Mouse (Mus musculus) stomach, embryonic 14.5 days (tissue): ENCODE results near the gene Slc5a2. TPM values are rescaled to one million over a fixed set of nuclear protein-coding genes. Genes with fewer than 3 reads are reported as not detected.

ENCODE experiments used
- ATAC-seq: fragments of 200-750 bp; cut with Nextera tagmentation; 2 replicates; pipeline ENCODE4 v1.8.0; 2017; ENCODE audit warnings: low read depth, moderate TSS enrichment; ENCODE audit not compliant: insufficient number of reproducible peaks, insufficient read depth, low FRiP score
- H3K27ac ChIP-seq: fragments of 300-500 bp; sonication (generic); 2 replicates; pipeline ENCODE4 v1.5.1; 2014; ENCODE audit warnings: mild to moderate bottlenecking, low read length, moderate library complexity, mixed read lengths
- H3K27me3 ChIP-seq: fragments of 300-500 bp; sonication (generic); 2 replicates; pipeline ENCODE4 v1.6.1; 2014; ENCODE audit warnings: low read length, control low read depth, mixed read lengths; ENCODE audit not compliant: control insufficient read depth, insufficient read depth
- H3K36me3 ChIP-seq: fragments of 300-500 bp; sonication (generic); 2 replicates; pipeline ENCODE4 v1.6.1; 2014; ENCODE audit warnings: mild to moderate bottlenecking, control low read depth, low read length, moderate library complexity, mixed read lengths; ENCODE audit not compliant: control insufficient read depth, insufficient read depth
- H3K4me1 ChIP-seq: fragments of 300-500 bp; sonication (generic); 2 replicates; pipeline ENCODE4 v1.6.1; 2014; ENCODE audit warnings: low read length, control low read depth, mixed read lengths; ENCODE audit not compliant: control insufficient read depth, insufficient read depth
- H3K4me2 ChIP-seq: fragments of 300-500 bp; sonication (generic); replicated peaks from 2 replicates; pipeline ENCODE4 v1.6.1; 2014; ENCODE audit warnings: low read depth, low read length, control low read depth
- H3K4me3 ChIP-seq: fragments of 300-500 bp; sonication (generic); 2 replicates; pipeline ENCODE4 v1.5.1; 2014; ENCODE audit warnings: low read depth, low read length, control low read depth
- H3K9ac ChIP-seq: fragments of 300-500 bp; sonication (generic); replicated peaks from 2 replicates; pipeline ENCODE4 v1.6.1; 2014; ENCODE audit warnings: low read depth, mild to moderate bottlenecking, control low read depth, low read length, moderate library complexity, mixed read lengths
- H3K9me3 ChIP-seq: fragments of 300-500 bp; sonication (generic); 2 replicates; pipeline ENCODE4 v1.6.1; 2016; ENCODE audit warnings: low read depth, low read length, control low read depth; ENCODE audit not compliant: control insufficient read depth
- WGBS: fragments of 180-500 bp; shearing (Covaris S2); extraction: QIAGEN DNeasy Blood & Tissue Kit; methylation state at CpG from one replicate; pipeline ENCODE4 v1.1.7; 2014; 5-methylcytosine and 5-hydroxymethylcytosine counted together
- polyA plus RNA-seq: library from polyadenylated mRNA; unstranded; fragments of >200 nt; fragmentation: Nextera tagmentation; extraction: Ambion mirVana; gene quantifications from 2 replicates; pipeline ENCODE4 v1.2.1, GENCODE M21; 2014

The Slc5a2 gene
- 1.00 and 2.5 TPM in 2 replicates for polyA plus RNA-seq

- no peak within 1 kb of the TSS for H3K27ac ChIP-seq
- no peak within 1 kb of the TSS for H3K9ac ChIP-seq
- ATAC-seq: no peak
- no peak within 1 kb of the TSS for H3K4me3 ChIP-seq
- H3K27me3 ChIP-seq: no peaks in the 10 kb centered on the region
- no peak within 1 kb of the TSS for H3K4me2 ChIP-seq
- H3K9me3 ChIP-seq: no peaks in the 10 kb centered on the region
- WGBS: 76% methylated on average over 6 of the region's 6 CpGs
- no peaks in the 10 kb centered on the region for H3K4me1 ChIP-seq
- H3K36me3 ChIP-seq: no peaks in the 10 kb centered on the region
Measured at GRCm38 (mm10) chr7:128265411-128265810, at the start of gene Slc5a2. Slc5a2 (plus strand) TSS chr7:128265657.

DNA sequence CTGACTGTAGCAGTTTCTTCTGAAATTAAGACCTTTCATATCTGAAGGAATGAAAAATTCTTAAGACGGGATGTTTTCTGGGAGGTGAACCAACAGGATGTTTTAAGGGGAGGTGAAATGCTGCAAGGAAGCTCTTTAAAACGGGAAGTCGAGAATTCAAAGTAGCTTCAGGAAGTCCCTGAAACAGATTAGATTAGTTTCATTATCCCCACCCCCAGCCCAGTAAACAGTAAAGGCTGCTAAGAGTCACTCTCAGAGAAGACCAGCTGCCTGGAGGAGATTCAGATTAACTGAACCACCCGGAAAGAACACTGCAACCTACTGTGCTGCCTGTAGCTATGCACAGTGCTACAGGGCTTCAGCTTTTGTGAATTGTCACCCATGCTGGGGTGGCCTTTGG is 45.5 kb upstream of the Slc5a2 start:
- H3K36me3 ChIP-seq: no peaks in the 10 kb centered on the region
- no peak overlapping the region for H3K9ac ChIP-seq
- H3K27me3 ChIP-seq: no peaks in the 10 kb centered on the region
- H3K9me3 ChIP-seq: no peaks in the 10 kb centered on the region
- H3K4me2 ChIP-seq: no peak overlapping the region
- no peaks in the 10 kb centered on the region for H3K4me1 ChIP-seq
- no peak overlapping the region for H3K27ac ChIP-seq
- H3K4me3 ChIP-seq: no peak overlapping the region
- WGBS: 74% methylated on average over 4 of the region's 4 CpGs
- no peak for ATAC-seq

- H3K27ac ChIP-seq: no peak overlapping the region
- no peaks in the 10 kb centered on the region for H3K27me3 ChIP-seq
- ATAC-seq: no peak
- no peaks in the 10 kb centered on the region for H3K36me3 ChIP-seq
- no peak overlapping the region for H3K9ac ChIP-seq
- H3K4me3 ChIP-seq: no peak overlapping the region
- 88% methylated on average over 3 of the region's 3 CpGs for WGBS
- H3K9me3 ChIP-seq: no peaks in the 10 kb centered on the region
- H3K4me1 ChIP-seq: no peaks in the 10 kb centered on the region
- no peak overlapping the region for H3K4me2 ChIP-seq
Measured at GRCm38 (mm10) chr7:128220936-128221335, 44.5 kb upstream of the Slc5a2 start.

DNA sequence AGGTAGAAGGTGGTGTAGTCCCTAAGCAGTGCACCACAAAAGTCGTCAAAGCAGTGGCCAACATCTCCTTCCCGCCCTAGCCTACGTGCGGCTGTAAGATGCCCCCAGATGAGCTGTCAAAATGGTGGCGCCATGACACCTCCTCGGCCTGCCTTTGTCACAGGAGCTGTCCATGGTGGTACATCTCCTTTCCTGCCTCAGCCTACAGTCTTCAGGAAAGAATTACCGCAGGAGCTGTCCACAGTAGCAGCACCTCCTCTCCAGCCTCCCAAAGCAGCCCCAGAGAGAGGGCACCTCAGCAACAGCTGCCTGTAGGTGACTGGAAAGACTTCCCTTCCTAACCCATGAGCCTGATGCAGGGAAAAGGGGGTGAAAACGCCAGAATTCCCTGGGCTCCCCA is 33.7 kb upstream of the Slc5a2 start:
- no peaks in the 10 kb centered on the region for H3K9me3 ChIP-seq
- H3K4me1 ChIP-seq: peaks cover 3% of the 10 kb centered on the region; the same call in 1 of the 2 replicates
- H3K4me3 ChIP-seq: no peak overlapping the region
- H3K9ac ChIP-seq: no peak overlapping the region
- no peaks in the 10 kb centered on the region for H3K36me3 ChIP-seq
- ATAC-seq: no peak
- H3K27me3 ChIP-seq: no peaks in the 10 kb centered on the region
- H3K4me2 ChIP-seq: no peak overlapping the region
- H3K27ac ChIP-seq: no peak overlapping the region
- WGBS: 40% methylated on average over 8 of the region's 8 CpGs

DNA sequence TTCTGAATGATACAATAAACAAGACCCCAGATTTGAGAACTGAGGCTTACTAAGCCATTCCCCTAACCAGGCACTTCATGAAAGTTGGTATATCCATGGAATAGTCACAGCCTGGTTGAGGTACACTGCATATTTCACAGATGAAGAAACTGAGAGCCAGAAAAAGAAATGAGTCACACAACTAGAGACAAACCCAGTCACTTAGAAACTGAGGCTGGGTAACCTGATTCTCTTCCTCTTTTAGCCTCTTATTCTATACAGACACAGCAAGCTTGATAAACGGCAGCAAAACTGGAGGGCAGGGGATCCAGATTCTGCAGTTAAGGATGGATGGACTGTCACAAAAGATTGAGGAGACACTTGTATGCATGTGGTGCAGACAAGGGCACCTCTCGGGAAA is 30.7 kb upstream of the Slc5a2 start:
- Histone ChIP-seq H3K36me3 (no peaks in the 10 kb centered on the region), H3K9ac (no peak overlapping the region), H3K27me3 (no peaks in the 10 kb centered on the region), H3K4me2 (no peak overlapping the region), H3K4me1 (peaks cover 11% of the 10 kb centered on the region; the same call in 1 of the 2 replicates), H3K9me3 (no peaks in the 10 kb centered on the region), H3K4me3 (no peak overlapping the region), H3K27ac (no peak overlapping the region)
- WGBS: 73% methylated on average over 2 of the region's 2 CpGs
- no peak for ATAC-seq

DNA sequence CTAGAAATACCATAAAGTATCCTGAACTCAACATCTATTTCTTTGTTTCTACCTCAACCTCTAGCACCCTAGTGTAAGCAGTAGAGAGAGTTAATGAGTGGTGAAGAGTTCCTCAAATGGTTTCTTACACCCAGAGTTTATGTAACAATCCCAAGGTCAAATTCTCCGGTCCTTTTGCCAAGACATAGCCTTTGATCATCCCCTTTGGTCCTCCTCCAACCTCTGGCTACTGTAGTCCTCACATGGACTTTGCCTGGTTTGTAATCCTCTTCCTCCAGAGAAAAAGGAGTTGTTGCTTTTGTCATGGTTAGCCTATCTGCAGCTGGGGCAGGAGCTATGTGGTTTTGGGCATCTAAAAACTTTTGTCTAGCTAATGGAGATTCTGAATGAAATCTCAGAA is 30.0 kb upstream of the Slc5a2 start:
- peaks cover 5% of the 10 kb centered on the region; the same call in 1 of the 2 replicates for H3K36me3 ChIP-seq
- 91% methylated on average over 1 of the region's 1 CpGs for WGBS
- no peak overlapping the region for H3K4me2 ChIP-seq
- ATAC-seq: no peak
- no peaks in the 10 kb centered on the region for H3K9me3 ChIP-seq
- no peak overlapping the region for H3K9ac ChIP-seq
- peaks cover 11% of the 10 kb centered on the region; the same call in 1 of the 2 replicates for H3K4me1 ChIP-seq
- H3K27me3 ChIP-seq: no peaks in the 10 kb centered on the region
- no peak overlapping the region for H3K27ac ChIP-seq
- H3K4me3 ChIP-seq: no peak overlapping the region

DNA sequence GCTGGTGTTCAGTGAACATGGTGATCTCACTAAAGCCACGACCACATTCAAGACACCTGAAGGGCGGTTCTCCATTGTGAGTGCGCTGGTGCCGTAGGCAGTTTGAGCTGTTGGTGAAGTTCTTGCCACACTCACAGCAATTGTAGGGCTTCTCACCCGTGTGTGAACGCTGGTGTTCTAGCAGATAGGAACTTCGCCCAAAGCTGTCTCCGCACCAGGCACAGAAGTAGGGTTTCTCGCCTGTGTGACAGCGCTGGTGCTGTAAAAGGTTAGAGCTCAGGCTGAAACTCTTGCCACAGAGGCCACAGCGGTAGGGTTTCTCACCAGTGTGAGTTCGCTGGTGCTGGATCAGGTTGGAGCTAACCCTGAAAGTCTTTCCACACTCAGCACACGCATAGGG is 29.0 kb upstream of the Slc5a2 start:
- H3K9ac ChIP-seq: 0 out of 2 replicates have a peak overlapping the region, but pooled peaks have one; percentile 61

GRCm38 (mm10) chr7:128236856-128237592 is 28.4 kb upstream of the Slc5a2 start, which contains the start of gene Armc5:
Armc5 (plus strand) TSS chr7:128237342.
- H3K4me3 ChIP-seq: peak within 1 kb of the TSS; percentile 77
- peaks cover 15% of the 10 kb centered on the region for H3K36me3 ChIP-seq
- peak; percentile 30; the same call in 1 of the 2 replicates for ATAC-seq
- H3K9me3 ChIP-seq: no peaks in the 10 kb centered on the region
- H3K27me3 ChIP-seq: no peaks in the 10 kb centered on the region
- H3K4me2 ChIP-seq: peak within 1 kb of the TSS; percentile 64
- H3K27ac ChIP-seq: peak within 1 kb of the TSS; percentile 96
- peaks cover 11% of the 10 kb centered on the region; the same call in 1 of the 2 replicates for H3K4me1 ChIP-seq
- WGBS: 24% methylated on average over 37 of the region's 37 CpGs
- peak within 1 kb of the TSS; percentile 74 for H3K9ac ChIP-seq

More for the DNA sequence above, 29.0 kb upstream of the Slc5a2 start:
- Histone ChIP-seq H3K9me3 (no peaks in the 10 kb centered on the region), H3K36me3 (peaks cover 10% of the 10 kb centered on the region), H3K4me3 (no peak overlapping the region), H3K27me3 (no peaks in the 10 kb centered on the region), H3K27ac (no peak overlapping the region), H3K4me2 (peak overlapping the region; percentile 64; the same call in 1 of the 2 replicates), H3K4me1 (peaks cover 11% of the 10 kb centered on the region; the same call in 1 of the 2 replicates)
- ATAC-seq: no peak
- WGBS: 93% methylated on average over 13 of the region's 13 CpGs
